In genomic region chr7:135283212-135283611, GRCm38 (mm10) we compare ENCODE assay signal across 20 mouse cellular contexts.
DNase-seq lines count a peak whose midpoint lies in the region; ATAC-seq lines count a peak whose summit lies in the region.
"Had no signal": no experiment of that assay in that cellular context is flagged by ENCODE, and none has a peak within 500 bp of the region (broad histone marks: within the 10 kb centered on the region; RNA-seq: fewer than 3 reads in every experiment).

No protein-coding gene starts in this region.

- DNase-seq in frontal cortex, postnatal 10 days (ENCODE audit: low spot score in 2 of 2) = no peak
- peak; percentile 21 for DNase-seq in brain, adult 2 months (ENCODE audit: low read depth, low spot score)
- peak; percentile 26 for DNase-seq in telencephalon, adult 2 months (ENCODE audit: low read depth, low spot score)
- no peak for DNase-seq in heart, adult 11 months
- DNase-seq in kidney, postnatal 14 days = no peak
- DNase-seq: adrenal gland, adult 2 months; adrenal gland, adult 8-10 months; adrenal gland, postnatal 10 days; adrenal gland, postnatal 14 days; adrenal gland, postnatal 25 days; adrenal gland, postnatal 36 days; B cell, adult 2 months; cerebellum, adult 11 months; cerebellum, adult 11-12 months; cerebellum, adult 18-20 months; cerebellum, adult 2 months had no signal

- peak; percentile 57; the same call in 1 of the 2 replicates for ATAC-seq in frontal cortex, adult (ENCODE audit: low TSS enrichment)
- ATAC-seq: activated CD4-positive, CD25-positive, alpha-beta regulatory T cell, adult 4 months; CD4-positive, CD25-positive, alpha-beta regulatory T cell, adult 4 months; Patski had no signal

Comparison
In these comparisons a context has a peak if more than half of its experiments do, and no peak if none do; other contexts are left out.
1. DNase-seq: peak in brain, adult 2 months (single experiment) and telencephalon, adult 2 months (single experiment); none in frontal cortex, postnatal 10 days (0 of 2), heart, adult 11 months (single experiment) and kidney, postnatal 14 days (single experiment).